Mouse (Mus musculus): ENCODE measurements at regions not wholly inside any gene's neighbourhood (a gene's known extent, or its start where the extent isn't known, plus 50 kb on each side); places are given as distances from the start of the nearest gene placed in this dataset.

DNA sequence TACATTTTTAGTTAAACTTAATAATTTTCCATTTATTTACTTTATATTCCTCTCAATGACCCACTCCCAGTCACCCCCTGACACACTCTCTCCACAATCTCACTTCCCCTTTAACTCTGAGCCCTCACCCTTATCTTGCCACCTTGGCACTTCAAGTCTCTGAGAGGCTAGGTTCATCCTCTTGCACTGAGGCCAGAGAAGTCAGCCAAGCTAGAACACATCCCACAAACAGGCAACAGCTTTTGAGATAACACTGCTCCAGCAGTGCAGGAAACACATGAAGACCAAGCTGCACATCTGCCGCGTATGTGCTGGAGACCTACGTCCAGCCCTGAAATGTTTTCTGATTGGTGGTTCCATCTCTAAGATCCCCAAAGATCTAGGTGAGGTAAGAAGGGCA, 717.2 kb upstream of the Gpc5 start:
- TF ChIP-seq CTCF (conservative IDR thresholded peaks at IDR 0.05; ENCODE audit: low read length) (no peak), NANOG (IDR thresholded peaks at IDR 0.05; ENCODE audit: borderline replicate concordance, low read length) (no peak), POU5F1 (IDR thresholded peaks at IDR 0.05; ENCODE audit: borderline replicate concordance, low read length) (no peak)
